Mouse (Mus musculus) urinary bladder, adult 18-20 months (tissue): Measurements from ENCODE around the gene Gm28434.

Experiments used
- DNase-seq, 2 experiments: peaks; one replicate each; pipeline ENCODE4 v3.0.0; 2022; ENCODE audit warnings: low spot score in 2 of 2, mixed read lengths in 2 of 2

Gm28434 gene

GRCm38 (mm10) chr5:87969201-87969600 is at the start of gene Gm28434, which contains the start of gene 2310003L06Rik:
Gm28434 (plus strand) TSS chr5:87969517.
2310003L06Rik (plus strand) TSS chr5:87969459.
- no peak for DNase-seq

- DNase-seq, result no peak
Observed at GRCm38 (mm10) chr5:87925372-87925771, 43.9 kb upstream of the Gm28434 start, which contains the start of gene Csn3. Csn3 (plus strand) TSS chr5:87925579.

- DNase-seq, result no peak
Observed at GRCm38 (mm10) chr5:87931603-87932002, 37.7 kb upstream of the Gm28434 start.

- no peak for DNase-seq
Observed at GRCm38 (mm10) chr5:87940752-87941151, 28.6 kb upstream of the Gm28434 start.

GRCm38 (mm10) chr5:87942515-87942914 is 26.8 kb upstream of the Gm28434 start:
- DNase-seq, result no peak

GRCm38 (mm10) chr5:87951836-87952235 is 17.5 kb upstream of the Gm28434 start:
- no peak for DNase-seq

- DNase-seq, result no peak
Observed at GRCm38 (mm10) chr5:87979139-87979538, 9.8 kb downstream of the Gm28434 start, which contains the start of gene Cabs1. Cabs1 (plus strand) TSS chr5:87979439.

GRCm38 (mm10) chr5:87982468-87983214 is 13.3 kb downstream of the Gm28434 start:
- no peak for DNase-seq

GRCm38 (mm10) chr5:88002249-88002648 is 32.9 kb downstream of the Gm28434 start, which contains the start of gene Smr3a:
Smr3a (plus strand) TSS chr5:88002549.
- no peak for DNase-seq

- no peak for DNase-seq
Observed at GRCm38 (mm10) chr5:88005241-88005640, 35.9 kb downstream of the Gm28434 start.
